Mouse (Mus musculus) limb, embryonic 13.5 days (tissue): ENCODE data around the gene Cd82. TPM values are rescaled to one million over a fixed set of nuclear protein-coding genes. Genes with fewer than 3 reads are reported as not detected.
A peak's percentile ranks its signal among the peaks of the same experiment; 100 is the strongest.

Experiments used
- ATAC-seq: fragments of 200-750 bp; cut with Nextera tagmentation; 2 replicates; pipeline ENCODE4 v1.8.0; 2017; ENCODE audit warnings: low read depth, moderate number of reproducible peaks, moderate TSS enrichment; ENCODE audit not compliant: low FRiP score
- H3K27ac ChIP-seq: fragments of 300-500 bp; sonication (generic); 2 replicates; pipeline ENCODE4 v1.5.1; 2015; ENCODE audit warnings: inconsistent platforms, mild to moderate bottlenecking, moderate library complexity
- H3K27me3 ChIP-seq: fragments of 300-500 bp; sonication (generic); 2 replicates; pipeline ENCODE4 v1.6.1; 2015; ENCODE audit warnings: mild to moderate bottlenecking, inconsistent platforms
- H3K36me3 ChIP-seq: fragments of 300-500 bp; sonication (generic); 2 replicates; pipeline ENCODE4 v1.6.1; 2015; ENCODE audit warnings: inconsistent platforms, mild to moderate bottlenecking, moderate library complexity
- H3K4me1 ChIP-seq: fragments of 300-500 bp; sonication (generic); 2 replicates; pipeline ENCODE4 v1.6.1; 2015; ENCODE audit warnings: inconsistent platforms
- H3K4me2 ChIP-seq: fragments of 300-500 bp; sonication (generic); replicated peaks from 2 replicates; pipeline ENCODE4 v1.6.1; 2015; ENCODE audit warnings: inconsistent platforms, mild to moderate bottlenecking, moderate library complexity
- H3K4me3 ChIP-seq: fragments of 300-500 bp; sonication (generic); 2 replicates; pipeline ENCODE4 v1.5.1; 2015; ENCODE audit warnings: moderate library complexity, mild to moderate bottlenecking, inconsistent platforms
- H3K9ac ChIP-seq: fragments of 300-500 bp; sonication (generic); 2 replicates; pipeline ENCODE4 v1.6.1; 2015; ENCODE audit warnings: mild to moderate bottlenecking, inconsistent platforms
- H3K9me3 ChIP-seq: fragments of 300-500 bp; sonication (generic); 2 replicates; pipeline ENCODE4 v1.6.1; 2016; ENCODE audit warnings: inconsistent platforms
- WGBS: fragments of 180-500 bp; shearing (Covaris S2); methylation state at CpG from one replicate; pipeline ENCODE4 v1.1.7; 2015; 5-methylcytosine and 5-hydroxymethylcytosine counted together
- polyA plus RNA-seq: library from polyadenylated mRNA; unstranded; fragments of >200 nt; fragmentation: Nextera tagmentation; extraction: Ambion mirVana; gene quantifications from 2 replicates; pipeline ENCODE4 v1.2.1, GENCODE M21; 2015

Gene Cd82
- polyA plus RNA-seq, 1 experiment from 2014 or later = 29.5 TPM

DNA sequence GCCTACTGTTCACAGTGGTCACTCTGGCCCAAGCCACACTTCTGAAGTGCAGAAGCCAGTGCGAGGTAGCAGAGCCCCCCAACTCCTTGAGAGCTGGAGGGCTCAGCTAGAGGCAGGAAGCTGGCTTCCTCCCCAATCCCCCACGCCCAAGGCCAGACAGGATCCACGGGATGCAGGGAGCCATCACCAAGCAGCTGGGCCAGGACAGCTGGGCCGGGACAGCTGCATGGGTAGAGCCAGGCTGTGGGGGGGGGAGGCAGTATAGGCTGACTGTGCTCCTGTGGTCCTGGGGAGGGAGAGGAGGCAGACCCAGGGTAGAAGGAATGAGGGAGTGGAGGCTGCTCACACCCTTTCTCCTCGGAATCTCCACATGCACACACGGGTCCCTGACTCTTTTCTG lies 24.6 kb downstream of the Cd82 start:
- WGBS = 57% methylated on average over 6 of the region's 6 CpGs
- peaks cover 4% of the 10 kb centered on the region; the same call in 1 of the 2 replicates for H3K9me3 ChIP-seq
- no peak overlapping the region for H3K9ac ChIP-seq
- no peak overlapping the region for H3K27ac ChIP-seq
- H3K4me1 ChIP-seq = peaks cover 50% of the 10 kb centered on the region
- H3K4me2 ChIP-seq = no peak overlapping the region
- H3K36me3 ChIP-seq = no peaks in the 10 kb centered on the region
- H3K27me3 ChIP-seq = no peaks in the 10 kb centered on the region
- 0 out of 2 replicates have a peak, but pooled peaks have one; percentile 25 for ATAC-seq
- no peak overlapping the region for H3K4me3 ChIP-seq

DNA sequence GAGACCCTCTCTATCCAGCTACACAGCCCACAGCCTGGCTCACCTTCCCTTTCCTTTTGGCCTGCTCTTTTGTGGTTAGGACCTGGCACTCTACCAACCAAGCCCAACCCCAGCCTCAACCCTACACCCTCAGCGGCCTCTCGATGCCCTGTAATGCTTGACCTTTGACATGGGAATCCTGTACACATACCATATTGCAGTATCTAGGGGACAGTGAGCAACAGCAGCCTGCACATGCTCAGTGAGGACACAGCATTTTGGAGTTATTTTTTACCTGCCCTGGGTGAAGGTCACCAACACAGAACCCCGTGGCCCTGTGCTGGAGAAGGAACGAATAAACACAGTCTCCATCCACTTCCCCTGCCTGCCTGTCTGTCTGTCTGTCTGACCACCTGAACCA lies 27.4 kb downstream of the Cd82 start:
- H3K4me1 ChIP-seq = peaks cover 60% of the 10 kb centered on the region
- 82% methylated on average over 4 of the region's 4 CpGs for WGBS
- H3K9me3 ChIP-seq = peaks cover 4% of the 10 kb centered on the region; the same call in 1 of the 2 replicates
- no peak for ATAC-seq
- H3K9ac ChIP-seq = no peak overlapping the region
- H3K4me3 ChIP-seq = no peak overlapping the region
- H3K27ac ChIP-seq = no peak overlapping the region
- no peaks in the 10 kb centered on the region for H3K27me3 ChIP-seq
- H3K36me3 ChIP-seq = no peaks in the 10 kb centered on the region
- H3K4me2 ChIP-seq = no peak overlapping the region

GRCm38 (mm10) chr2:93434896-93435295 lies 28.0 kb downstream of the Cd82 start:
- peaks cover 54% of the 10 kb centered on the region for H3K4me1 ChIP-seq
- peaks cover 4% of the 10 kb centered on the region; the same call in 1 of the 2 replicates for H3K9me3 ChIP-seq
- H3K27me3 ChIP-seq = no peaks in the 10 kb centered on the region
- no peak overlapping the region for H3K27ac ChIP-seq
- H3K9ac ChIP-seq = no peak overlapping the region
- WGBS = 94% methylated on average over 3 of the region's 3 CpGs
- no peak overlapping the region for H3K4me2 ChIP-seq
- no peaks in the 10 kb centered on the region for H3K36me3 ChIP-seq
- no peak overlapping the region for H3K4me3 ChIP-seq
- ATAC-seq = no peak

- ATAC-seq = no peak
- Histone ChIP-seq H3K9ac (no peak overlapping the region), H3K27me3 (no peaks in the 10 kb centered on the region), H3K4me2 (no peak overlapping the region), H3K27ac (no peak overlapping the region), H3K4me3 (no peak overlapping the region), H3K4me1 (peaks cover 43% of the 10 kb centered on the region), H3K36me3 (no peaks in the 10 kb centered on the region), H3K9me3 (peaks cover 4% of the 10 kb centered on the region; the same call in 1 of the 2 replicates)
- WGBS = 85% methylated on average over 5 of the region's 5 CpGs
These were observed 29.4 kb downstream of the Cd82 start for GRCm38 (mm10) chr2:93433543-93433942.

DNA sequence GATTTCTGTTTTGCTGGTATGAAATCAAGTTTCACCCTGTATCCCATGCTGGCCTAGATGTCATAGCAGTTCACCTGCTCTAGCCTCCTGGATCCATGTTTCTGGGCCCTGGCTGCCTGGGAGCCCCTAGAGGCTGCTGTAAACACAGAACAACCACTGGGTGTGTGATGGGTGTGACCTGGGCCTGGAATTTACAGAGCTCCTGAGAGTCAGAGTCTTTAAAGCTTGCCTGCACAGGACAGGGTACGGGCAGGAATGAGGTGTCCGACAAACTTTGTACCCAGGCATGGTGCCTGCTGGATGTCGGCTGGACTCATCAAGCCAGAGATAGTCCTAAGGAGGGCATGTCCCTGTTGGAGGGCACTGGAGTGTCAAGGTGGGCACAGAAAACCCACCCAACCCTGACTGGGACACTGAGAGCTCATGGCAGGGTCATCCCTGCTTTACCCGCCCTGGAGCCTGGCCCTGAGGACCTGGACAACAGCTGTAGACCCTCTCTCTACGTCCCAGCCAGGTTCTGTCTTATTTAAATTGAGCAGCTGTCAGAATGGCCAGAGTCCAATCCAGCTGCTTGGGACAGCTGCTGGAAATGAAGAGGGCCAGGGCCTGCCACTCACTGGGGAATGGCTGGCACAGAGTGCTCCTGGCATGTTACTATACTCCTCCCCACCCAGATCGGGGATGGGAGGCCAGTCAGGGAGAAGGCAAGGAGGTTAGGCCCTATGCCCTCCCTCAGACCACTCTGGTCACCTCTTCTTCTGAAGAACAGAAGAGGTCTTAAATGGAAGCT lies 30.1 kb downstream of the Cd82 start:
- Histone ChIP-seq H3K4me3 (no peak overlapping the region), H3K27me3 (no peaks in the 10 kb centered on the region), H3K27ac (no peak overlapping the region), H3K4me1 (peaks cover 44% of the 10 kb centered on the region), H3K4me2 (no peak overlapping the region), H3K36me3 (no peaks in the 10 kb centered on the region), H3K9me3 (peaks cover 4% of the 10 kb centered on the region; the same call in 1 of the 2 replicates), H3K9ac (no peak overlapping the region)
- WGBS = 73% methylated on average over 6 of the region's 6 CpGs
- ATAC-seq = 0 out of 2 replicates have a peak, but pooled peaks have one; percentile 6

- peaks cover 34% of the 10 kb centered on the region for H3K4me1 ChIP-seq
- no peak overlapping the region for H3K4me2 ChIP-seq
- 55% methylated on average over 5 of the region's 5 CpGs for WGBS
- H3K27ac ChIP-seq = no peak overlapping the region
- no peaks in the 10 kb centered on the region for H3K27me3 ChIP-seq
- no peak overlapping the region for H3K4me3 ChIP-seq
- ATAC-seq = no peak
- H3K36me3 ChIP-seq = no peaks in the 10 kb centered on the region
- H3K9me3 ChIP-seq = peaks cover 4% of the 10 kb centered on the region; the same call in 1 of the 2 replicates
- H3K9ac ChIP-seq = 0 out of 2 replicates have a peak overlapping the region, but pooled peaks have one; percentile 8
These were observed 31.2 kb downstream of the Cd82 start for GRCm38 (mm10) chr2:93431575-93432325.

DNA sequence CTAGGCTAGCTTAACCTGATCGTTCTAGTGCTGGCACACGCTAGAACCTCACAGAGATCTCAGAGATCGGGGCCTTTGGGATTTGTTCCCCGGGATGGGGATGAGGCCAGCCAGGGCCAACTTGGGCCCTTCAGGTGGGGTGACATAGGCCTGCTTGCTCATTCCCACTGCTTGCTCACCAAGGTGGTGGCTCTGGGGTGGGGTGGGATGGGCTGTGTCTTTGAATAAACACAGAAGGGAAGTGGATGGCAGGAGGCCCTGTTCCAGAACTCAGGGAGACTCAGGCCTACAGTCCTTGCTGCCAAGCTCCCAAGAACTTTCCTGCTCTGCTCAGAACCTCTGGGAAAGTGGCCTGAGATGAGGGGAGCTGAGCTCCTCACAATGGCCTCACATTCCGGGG lies 31.9 kb downstream of the Cd82 start:
- ATAC-seq = no peak
- Histone ChIP-seq H3K27me3 (no peaks in the 10 kb centered on the region), H3K4me1 (peaks cover 37% of the 10 kb centered on the region), H3K27ac (no peak overlapping the region), H3K4me3 (no peak overlapping the region), H3K36me3 (no peaks in the 10 kb centered on the region), H3K4me2 (no peak overlapping the region), H3K9me3 (peaks cover 4% of the 10 kb centered on the region; the same call in 1 of the 2 replicates), H3K9ac (0 out of 2 replicates have a peak overlapping the region, but pooled peaks have one; percentile 20)
- WGBS = 88% methylated on average over 5 of the region's 5 CpGs

- H3K9me3 ChIP-seq = no peaks in the 10 kb centered on the region
- peaks cover 27% of the 10 kb centered on the region for H3K4me1 ChIP-seq
- H3K4me3 ChIP-seq = no peak overlapping the region
- H3K9ac ChIP-seq = no peak overlapping the region
- no peak for ATAC-seq
- no peaks in the 10 kb centered on the region for H3K36me3 ChIP-seq
- H3K27me3 ChIP-seq = no peaks in the 10 kb centered on the region
- H3K4me2 ChIP-seq = no peak overlapping the region
- WGBS = 40% methylated on average over 11 of the region's 11 CpGs
- H3K27ac ChIP-seq = no peak overlapping the region
These were observed 34.9 kb downstream of the Cd82 start for GRCm38 (mm10) chr2:93428004-93428531.

GRCm38 (mm10) chr2:93427000-93427715 lies 35.8 kb downstream of the Cd82 start:
- no peak overlapping the region for H3K9ac ChIP-seq
- H3K4me2 ChIP-seq = no peak overlapping the region
- H3K27me3 ChIP-seq = no peaks in the 10 kb centered on the region
- H3K4me1 ChIP-seq = peaks cover 19% of the 10 kb centered on the region
- no peaks in the 10 kb centered on the region for H3K36me3 ChIP-seq
- no peak for ATAC-seq
- no peak overlapping the region for H3K4me3 ChIP-seq
- H3K9me3 ChIP-seq = no peaks in the 10 kb centered on the region
- H3K27ac ChIP-seq = no peak overlapping the region
- WGBS = 64% methylated on average over 8 of the region's 8 CpGs

DNA sequence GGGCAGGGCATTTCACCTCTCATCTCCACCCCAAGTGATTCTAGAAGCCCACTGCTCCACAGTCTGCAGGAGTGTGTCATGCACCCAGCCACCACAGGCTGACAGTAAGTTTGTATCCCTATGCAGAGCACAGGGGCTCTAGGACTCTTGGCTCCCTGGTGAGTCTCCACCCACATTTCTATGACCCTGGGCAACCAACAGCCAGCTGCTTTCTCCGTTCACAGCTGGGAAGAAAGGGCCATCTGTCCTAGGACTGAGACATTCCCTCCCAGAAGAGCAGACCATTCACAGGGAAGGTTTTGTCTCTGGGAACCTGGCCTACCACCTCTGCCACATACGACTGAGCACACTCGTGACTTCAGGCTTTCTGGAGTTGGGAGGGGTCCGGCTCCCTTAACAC lies 37.1 kb downstream of the Cd82 start:
- WGBS = 37% methylated on average over 4 of the region's 4 CpGs
- Histone ChIP-seq H3K4me2 (no peak overlapping the region), H3K4me3 (no peak overlapping the region), H3K36me3 (no peaks in the 10 kb centered on the region), H3K27me3 (no peaks in the 10 kb centered on the region), H3K9ac (no peak overlapping the region), H3K4me1 (peaks cover 16% of the 10 kb centered on the region), H3K9me3 (no peaks in the 10 kb centered on the region), H3K27ac (no peak overlapping the region; the same call in 1 of the 2 replicates)
- 0 out of 2 replicates have a peak, but pooled peaks have one; percentile 38 for ATAC-seq

- Histone ChIP-seq H3K36me3 (no peaks in the 10 kb centered on the region), H3K27ac (no peak overlapping the region), H3K4me2 (no peak overlapping the region), H3K9me3 (no peaks in the 10 kb centered on the region), H3K9ac (no peak overlapping the region), H3K27me3 (no peaks in the 10 kb centered on the region), H3K4me1 (peaks cover 16% of the 10 kb centered on the region), H3K4me3 (no peak overlapping the region)
- no peak for ATAC-seq
- WGBS = 86% methylated on average over 9 of the region's 9 CpGs
These were observed 38.5 kb downstream of the Cd82 start for GRCm38 (mm10) chr2:93424307-93424984.
